Mouse (Mus musculus): Measurements from ENCODE around the gene Cped1. TPM values are rescaled to one million over a fixed set of nuclear protein-coding genes. Genes with fewer than 3 reads are reported as not detected.

Gene Cped1
- polyA plus RNA-seq, 1 experiment from 2014 or later, result 22.5 TPM

GRCm38 (mm10) chr6:22017631-22018030 lies 31.9 kb downstream of the Cped1 start:
- Histone ChIP-seq H3K36me3 (ENCODE audit: control insufficient read depth, insufficient read depth, low read length) (no peaks in the 10 kb centered on the region), H3K27ac (ENCODE audit: low read depth, low read length) (no peak overlapping the region), H3K27me3 (ENCODE audit: control insufficient read depth, insufficient read depth, low read length) (no peaks in the 10 kb centered on the region), H3K4me1 (replicated peaks; ENCODE audit: control insufficient read depth, insufficient read depth, low read length) (no peaks in the 10 kb centered on the region), H3K9me3 (ENCODE audit: control insufficient read depth, low read length) (no peaks in the 10 kb centered on the region), H3K4me3 (ENCODE audit: low read depth, low read length) (no peak overlapping the region), H3K9ac (ENCODE audit: low read depth, low read length) (no peak overlapping the region), H3K4me2 (replicated peaks; ENCODE audit: low read depth, low read length) (no peak overlapping the region)
- 77% methylated on average over 7 of the region's 7 CpGs for WGBS
- no peak for DNase-seq (ENCODE audit: low spot score)
- ATAC-seq (ENCODE audit: low FRiP score), result no peak

- Histone ChIP-seq H3K4me2 (replicated peaks; ENCODE audit: low read depth, low read length) (no peak overlapping the region), H3K27ac (ENCODE audit: low read depth, low read length) (no peak overlapping the region), H3K9me3 (ENCODE audit: control insufficient read depth, low read length) (no peaks in the 10 kb centered on the region), H3K27me3 (ENCODE audit: control insufficient read depth, insufficient read depth, low read length) (no peaks in the 10 kb centered on the region), H3K36me3 (ENCODE audit: control insufficient read depth, insufficient read depth, low read length) (no peaks in the 10 kb centered on the region), H3K4me1 (replicated peaks; ENCODE audit: control insufficient read depth, insufficient read depth, low read length) (no peaks in the 10 kb centered on the region), H3K4me3 (ENCODE audit: low read depth, low read length) (no peak overlapping the region), H3K9ac (ENCODE audit: low read depth, low read length) (no peak overlapping the region)
- no peak for ATAC-seq (ENCODE audit: low FRiP score)
- 76% methylated on average over 8 of the region's 8 CpGs for WGBS
- DNase-seq (ENCODE audit: low spot score), result no peak
Observed at GRCm38 (mm10) chr6:22018768-22019445, 33.2 kb downstream of the Cped1 start.

- no peaks in the 10 kb centered on the region for H3K27me3 ChIP-seq (ENCODE audit: control insufficient read depth, insufficient read depth, low read length)
- H3K4me1 ChIP-seq (replicated peaks; ENCODE audit: control insufficient read depth, insufficient read depth, low read length), result no peaks in the 10 kb centered on the region
- no peaks in the 10 kb centered on the region for H3K9me3 ChIP-seq (ENCODE audit: control insufficient read depth, low read length)
- H3K9ac ChIP-seq (ENCODE audit: low read depth, low read length), result no peak overlapping the region
- H3K4me3 ChIP-seq (ENCODE audit: low read depth, low read length), result no peak overlapping the region
- H3K4me2 ChIP-seq (replicated peaks; ENCODE audit: low read depth, low read length), result no peak overlapping the region
- H3K36me3 ChIP-seq (ENCODE audit: control insufficient read depth, insufficient read depth, low read length), result no peaks in the 10 kb centered on the region
- ATAC-seq (ENCODE audit: low FRiP score), result no peak
- no peak overlapping the region for H3K27ac ChIP-seq (ENCODE audit: low read depth, low read length)
- no peak for DNase-seq (ENCODE audit: low spot score)
- 61% methylated on average over 10 of the region's 10 CpGs for whole genome bisulfite sequencing
Observed at GRCm38 (mm10) chr6:22019637-22020036, 33.9 kb downstream of the Cped1 start.

- Histone ChIP-seq H3K36me3 (ENCODE audit: control insufficient read depth, insufficient read depth, low read length) (no peaks in the 10 kb centered on the region), H3K4me2 (replicated peaks; ENCODE audit: low read depth, low read length) (no peak overlapping the region), H3K9me3 (ENCODE audit: control insufficient read depth, low read length) (no peaks in the 10 kb centered on the region), H3K27ac (ENCODE audit: low read depth, low read length) (no peak overlapping the region), H3K9ac (ENCODE audit: low read depth, low read length) (no peak overlapping the region), H3K27me3 (ENCODE audit: control insufficient read depth, insufficient read depth, low read length) (no peaks in the 10 kb centered on the region), H3K4me1 (replicated peaks; ENCODE audit: control insufficient read depth, insufficient read depth, low read length) (no peaks in the 10 kb centered on the region), H3K4me3 (ENCODE audit: low read depth, low read length) (no peak overlapping the region)
- 81% methylated on average over 5 of the region's 5 CpGs for WGBS
- DNase-seq (ENCODE audit: low spot score), result no peak
- ATAC-seq (ENCODE audit: low FRiP score), result no peak
Observed at GRCm38 (mm10) chr6:22020696-22021095, 35.0 kb downstream of the Cped1 start.

GRCm38 (mm10) chr6:22021315-22021714 lies 35.6 kb downstream of the Cped1 start:
- H3K27me3 ChIP-seq (ENCODE audit: control insufficient read depth, insufficient read depth, low read length), result no peaks in the 10 kb centered on the region
- H3K27ac ChIP-seq (ENCODE audit: low read depth, low read length), result no peak overlapping the region
- no peaks in the 10 kb centered on the region for H3K4me1 ChIP-seq (replicated peaks; ENCODE audit: control insufficient read depth, insufficient read depth, low read length)
- DNase-seq (ENCODE audit: low spot score), result no peak
- 78% methylated on average over 3 of the region's 3 CpGs for WGBS
- H3K9me3 ChIP-seq (ENCODE audit: control insufficient read depth, low read length), result no peaks in the 10 kb centered on the region
- no peak for ATAC-seq (ENCODE audit: low FRiP score)
- no peaks in the 10 kb centered on the region for H3K36me3 ChIP-seq (ENCODE audit: control insufficient read depth, insufficient read depth, low read length)
- H3K4me2 ChIP-seq (replicated peaks; ENCODE audit: low read depth, low read length), result no peak overlapping the region
- no peak overlapping the region for H3K9ac ChIP-seq (ENCODE audit: low read depth, low read length)
- H3K4me3 ChIP-seq (ENCODE audit: low read depth, low read length), result no peak overlapping the region

- no peak overlapping the region for H3K9ac ChIP-seq (ENCODE audit: low read depth, low read length)
- no peak overlapping the region for H3K4me3 ChIP-seq (ENCODE audit: low read depth, low read length)
- WGBS, result 89% methylated on average over 2 of the region's 2 CpGs
- ATAC-seq (ENCODE audit: low FRiP score), result no peak
- H3K4me1 ChIP-seq (replicated peaks; ENCODE audit: control insufficient read depth, insufficient read depth, low read length), result no peaks in the 10 kb centered on the region
- H3K27me3 ChIP-seq (ENCODE audit: control insufficient read depth, insufficient read depth, low read length), result no peaks in the 10 kb centered on the region
- no peak overlapping the region for H3K4me2 ChIP-seq (replicated peaks; ENCODE audit: low read depth, low read length)
- no peaks in the 10 kb centered on the region for H3K36me3 ChIP-seq (ENCODE audit: control insufficient read depth, insufficient read depth, low read length)
- H3K9me3 ChIP-seq (ENCODE audit: control insufficient read depth, low read length), result no peaks in the 10 kb centered on the region
- DNase-seq (ENCODE audit: low spot score), result no peak
- no peak overlapping the region for H3K27ac ChIP-seq (ENCODE audit: low read depth, low read length)
Observed at GRCm38 (mm10) chr6:22024168-22024567, 38.5 kb downstream of the Cped1 start.

- ATAC-seq (ENCODE audit: low FRiP score), result peak; percentile 47
- DNase-seq (ENCODE audit: low spot score), result peak; percentile 46
- no peaks in the 10 kb centered on the region for H3K27me3 ChIP-seq (ENCODE audit: control insufficient read depth, insufficient read depth, low read length)
- H3K4me1 ChIP-seq (replicated peaks; ENCODE audit: control insufficient read depth, insufficient read depth, low read length), result no peaks in the 10 kb centered on the region
- no peak overlapping the region for H3K9ac ChIP-seq (ENCODE audit: low read depth, low read length)
- peak overlapping the region; percentile 25; the same call in 1 of the 2 replicates for H3K4me2 ChIP-seq (replicated peaks; ENCODE audit: low read depth, low read length)
- no peaks in the 10 kb centered on the region for H3K36me3 ChIP-seq (ENCODE audit: control insufficient read depth, insufficient read depth, low read length)
- H3K9me3 ChIP-seq (ENCODE audit: control insufficient read depth, low read length), result no peaks in the 10 kb centered on the region
- H3K27ac ChIP-seq (ENCODE audit: low read depth, low read length), result no peak overlapping the region; the same call in 1 of the 2 replicates
- WGBS, result 15% methylated on average over 17 of the region's 17 CpGs
- H3K4me3 ChIP-seq (ENCODE audit: low read depth, low read length), result no peak overlapping the region
Observed at GRCm38 (mm10) chr6:22025584-22026357, 40.1 kb downstream of the Cped1 start.

- Histone ChIP-seq H3K4me3 (ENCODE audit: low read depth, low read length) (no peak overlapping the region), H3K27ac (ENCODE audit: low read depth, low read length) (no peak overlapping the region; the same call in 1 of the 2 replicates)
Observed at GRCm38 (mm10) chr6:22026358-22026673, 40.6 kb downstream of the Cped1 start.

More at GRCm38 (mm10) chr6:22026358-22026673, 40.6 kb downstream of the Cped1 start:
- DNase-seq (ENCODE audit: low spot score) (peak; percentile 45), ATAC-seq (ENCODE audit: low FRiP score) (peak; percentile 53; the same call in 1 of the 2 replicates)
- no peaks in the 10 kb centered on the region for H3K4me1 ChIP-seq (replicated peaks; ENCODE audit: control insufficient read depth, insufficient read depth, low read length)
- no peaks in the 10 kb centered on the region for H3K9me3 ChIP-seq (ENCODE audit: control insufficient read depth, low read length)
- H3K9ac ChIP-seq (ENCODE audit: low read depth, low read length), result no peak overlapping the region
- WGBS, result 23% methylated on average over 4 of the region's 4 CpGs
- no peaks in the 10 kb centered on the region for H3K27me3 ChIP-seq (ENCODE audit: control insufficient read depth, insufficient read depth, low read length)
- H3K36me3 ChIP-seq (ENCODE audit: control insufficient read depth, insufficient read depth, low read length), result no peaks in the 10 kb centered on the region
- no peak overlapping the region for H3K4me2 ChIP-seq (replicated peaks; ENCODE audit: low read depth, low read length)
